Mouse (Mus musculus) adrenal gland, postnatal 14 days (tissue): ENCODE data around the gene Fam189a1. TPM values are rescaled to one million over a fixed set of nuclear protein-coding genes. Genes with fewer than 3 reads are reported as not detected.

Experiments
- DNase-seq: peaks from one replicate; pipeline ENCODE4 v3.0.0; 2021; ENCODE audit warnings: mixed read lengths
- total RNA-seq: library from RNA; stranded (reverse); gene quantifications from 2 replicates; pipeline ENCODE4 v1.2.3, GENCODE M21; 2021

Fam189a1 gene
- total RNA-seq, 1 experiment from 2014 or later: 0.41 TPM

- DNase-seq: no peak
These were observed 275.0 kb downstream of the Fam189a1 start for GRCm38 (mm10) chr7:64881387-64881786.

- peak; percentile 29 for DNase-seq
These were observed 276.0 kb downstream of the Fam189a1 start for GRCm38 (mm10) chr7:64880415-64880814.

- DNase-seq: no peak
These were observed 281.4 kb downstream of the Fam189a1 start for GRCm38 (mm10) chr7:64874941-64875340.

GRCm38 (mm10) chr7:64873266-64873665, 283.1 kb downstream of the Fam189a1 start:
- DNase-seq: no peak

GRCm38 (mm10) chr7:64872743-64873241, 283.6 kb downstream of the Fam189a1 start, which contains the start of gene Nsmce3:
Gene Nsmce3, minus strand, starts transcription at chr7:64872997.
- peak; percentile 99 for DNase-seq

- no peak for DNase-seq
These were observed 284.2 kb downstream of the Fam189a1 start for GRCm38 (mm10) chr7:64871987-64872742.

- DNase-seq: no peak
These were observed 286.8 kb downstream of the Fam189a1 start for GRCm38 (mm10) chr7:64869549-64870065.

- DNase-seq: no peak
These were observed 292.8 kb downstream of the Fam189a1 start for GRCm38 (mm10) chr7:64863538-64863937.

GRCm38 (mm10) chr7:64862978-64863377, 293.4 kb downstream of the Fam189a1 start:
- DNase-seq: no peak

GRCm38 (mm10) chr7:64856526-64857082, 299.8 kb downstream of the Fam189a1 start:
- no peak for DNase-seq

- no peak for DNase-seq
These were observed 300.4 kb downstream of the Fam189a1 start for GRCm38 (mm10) chr7:64855976-64856375.

GRCm38 (mm10) chr7:64855389-64855927, 300.9 kb downstream of the Fam189a1 start:
- no peak for DNase-seq

- peak; percentile 73 for DNase-seq
These were observed 305.6 kb downstream of the Fam189a1 start for GRCm38 (mm10) chr7:64850791-64851190.

GRCm38 (mm10) chr7:64847366-64847899, 308.9 kb downstream of the Fam189a1 start:
- DNase-seq: no peak

GRCm38 (mm10) chr7:64846061-64846460, 310.3 kb downstream of the Fam189a1 start:
- no peak for DNase-seq

GRCm38 (mm10) chr7:64840946-64841659, 315.3 kb downstream of the Fam189a1 start:
- DNase-seq: no peak

- no peak for DNase-seq
These were observed 315.8 kb downstream of the Fam189a1 start for GRCm38 (mm10) chr7:64840576-64840895.

- peak; percentile 72 for DNase-seq
These were observed 316.4 kb downstream of the Fam189a1 start for GRCm38 (mm10) chr7:64839801-64840575.

GRCm38 (mm10) chr7:64839281-64839680, 317.1 kb downstream of the Fam189a1 start:
- no peak for DNase-seq

GRCm38 (mm10) chr7:64830214-64830995, 326.0 kb downstream of the Fam189a1 start:
- DNase-seq: peak; percentile 57

- DNase-seq: no peak
These were observed 335.3 kb downstream of the Fam189a1 start for GRCm38 (mm10) chr7:64821081-64821480.
